Mouse (Mus musculus) thymus, adult 2 months (tissue): ENCODE measurements at regions not wholly inside any gene's neighbourhood (a gene's known extent, or its start where the extent isn't known, plus 50 kb on each side); places are given as distances from the start of the nearest gene placed in this dataset.

Source experiments
- CTCF ChIP-seq: fragments of 200-500 bp; IDR thresholded peaks from 2 replicates; pipeline ENCODE4 v1.5.1; 2012; ENCODE audit warnings: mild to moderate bottlenecking, control low read depth, low read length, moderate library complexity, borderline replicate concordance; ENCODE audit not compliant: control insufficient read depth, poor library complexity, insufficient read depth; ENCODE audit errors: extremely low read depth
- POLR2A ChIP-seq: fragments of 200-500 bp; IDR thresholded peaks from 2 replicates; pipeline ENCODE4 v1.6.1; 2012; ENCODE audit warnings: mild to moderate bottlenecking, low read length, control low read depth, moderate library complexity; ENCODE audit not compliant: control insufficient read depth, poor library complexity, insufficient read depth; ENCODE audit errors: extremely low read depth

DNA sequence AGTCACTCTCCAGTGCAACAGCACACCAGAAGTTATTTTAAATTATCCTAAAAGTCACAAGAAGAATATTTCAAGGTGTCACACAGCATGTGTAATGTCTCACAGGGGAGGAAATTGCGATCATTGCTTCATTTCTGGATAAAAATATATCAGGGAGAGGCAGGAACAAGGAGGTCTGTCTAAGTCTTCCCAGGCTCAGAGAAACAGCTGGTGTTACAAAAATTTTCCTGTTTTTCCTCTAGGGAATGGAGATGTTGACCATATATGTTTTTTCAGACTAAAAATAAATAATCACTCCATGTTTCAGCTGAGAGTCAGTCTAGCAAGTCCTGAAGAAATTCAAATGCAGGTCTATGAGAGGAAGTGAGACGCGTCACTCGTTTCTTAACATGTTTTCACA lies 353.5 kb upstream of the Sphkap start:
- no peak for TF ChIP-seq POLR2A
- no peak for TF ChIP-seq CTCF
